Mouse (Mus musculus): Measurements from ENCODE around the gene Gtf2i. TPM values are rescaled to one million over a fixed set of nuclear protein-coding genes. Genes with fewer than 3 reads are reported as not detected.

The Gtf2i gene
- total and polyA plus RNA-seq, 3 experiments: 55.7 to 220 (median 176) TPM

DNA sequence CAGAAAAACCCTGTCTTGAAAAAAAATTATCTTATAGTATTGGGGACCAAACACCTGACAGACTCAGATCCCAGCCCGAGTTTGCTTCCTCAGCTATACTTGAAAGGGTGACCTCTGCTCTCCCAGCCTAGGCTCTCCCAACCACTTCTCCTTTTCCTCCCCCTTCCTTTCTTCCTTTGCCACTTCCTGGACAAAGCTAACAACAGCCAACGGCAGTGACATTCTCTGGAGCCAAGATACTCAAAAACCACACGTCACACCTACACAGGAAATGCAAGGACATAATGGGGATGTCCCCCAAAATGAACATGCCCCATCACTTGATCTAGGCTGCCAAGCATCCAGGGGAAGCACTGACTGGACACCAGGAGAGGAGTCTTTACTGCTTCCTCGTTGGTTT, 56.2 kb downstream of the Gtf2i start:
- ATAC-seq (ENCODE audit: extremely low read depth, insufficient number of reproducible peaks, low FRiP score, poor library complexity, severe bottlenecking) (no peak), DNase-seq (ENCODE audit: low spot score) (no peak)
- H3K4me1 ChIP-seq (ENCODE audit: insufficient read depth, low read depth, low read length): peaks cover 6% of the 10 kb centered on the region; the same call in 1 of the 2 replicates
- H3K36me3 ChIP-seq (replicated peaks): peaks cover 96% of the 10 kb centered on the region
- TF ChIP-seq GATA2 (IDR thresholded peaks at IDR 0.05; ENCODE audit: borderline replicate concordance, low read depth, low read length): no peak
- TF ChIP-seq GATA1 (IDR thresholded peaks at IDR 0.05; ENCODE audit: borderline replicate concordance, low read length): no peak
- TF ChIP-seq CTCF (IDR thresholded peaks at IDR 0.05; ENCODE audit: low read depth, low read length): no peak
- no peak for TF ChIP-seq TAL1 (conservative IDR thresholded peaks at IDR 0.05; ENCODE audit: low read depth, low read length)
- TF ChIP-seq POLR2AphosphoS5 (IDR thresholded peaks at IDR 0.05; ENCODE audit: insufficient replicate concordance, low read depth, low read length): no peak
- no peaks in the 10 kb centered on the region for H3K27me3 ChIP-seq (ENCODE audit: insufficient read depth, low read length)
- no peak overlapping the region for H3K4me3 ChIP-seq (ENCODE audit: low read depth, low read length)
- no peaks in the 10 kb centered on the region for H3K9me3 ChIP-seq (replicated peaks)

- H3K9me3 ChIP-seq (replicated peaks): no peaks in the 10 kb centered on the region
- peaks cover 96% of the 10 kb centered on the region for H3K36me3 ChIP-seq (replicated peaks)
- ATAC-seq (ENCODE audit: extremely low read depth, insufficient number of reproducible peaks, low FRiP score, poor library complexity, severe bottlenecking): no peak
- H3K4me1 ChIP-seq (ENCODE audit: insufficient read depth, low read depth, low read length): peaks cover 8% of the 10 kb centered on the region; the same call in 1 of the 2 replicates
- H3K27me3 ChIP-seq (ENCODE audit: insufficient read depth, low read length): no peaks in the 10 kb centered on the region
- no peak for DNase-seq (ENCODE audit: low spot score)
- no peak overlapping the region for H3K4me3 ChIP-seq (ENCODE audit: low read depth, low read length)
- TF ChIP-seq GATA1 (IDR thresholded peaks at IDR 0.05; ENCODE audit: borderline replicate concordance, low read length) (no peak), TAL1 (conservative IDR thresholded peaks at IDR 0.05; ENCODE audit: low read depth, low read length) (no peak), CTCF (IDR thresholded peaks at IDR 0.05; ENCODE audit: low read depth, low read length) (no peak), GATA2 (IDR thresholded peaks at IDR 0.05; ENCODE audit: borderline replicate concordance, low read depth, low read length) (no peak), POLR2AphosphoS5 (IDR thresholded peaks at IDR 0.05; ENCODE audit: insufficient replicate concordance, low read depth, low read length) (no peak)
Measured at GRCm38 (mm10) chr5:134257349-134258031, 57.1 kb downstream of the Gtf2i start.

GRCm38 (mm10) chr5:134255294-134255693, 59.3 kb downstream of the Gtf2i start:
- TF ChIP-seq GATA1 (IDR thresholded peaks at IDR 0.05; ENCODE audit: borderline replicate concordance, low read length) (no peak), GATA2 (IDR thresholded peaks at IDR 0.05; ENCODE audit: borderline replicate concordance, low read depth, low read length) (no peak), CTCF (IDR thresholded peaks at IDR 0.05; ENCODE audit: low read depth, low read length) (no peak), TAL1 (conservative IDR thresholded peaks at IDR 0.05; ENCODE audit: low read depth, low read length) (no peak)
- peaks cover 96% of the 10 kb centered on the region for H3K36me3 ChIP-seq (replicated peaks)
- peaks cover 8% of the 10 kb centered on the region; the same call in 1 of the 2 replicates for H3K4me1 ChIP-seq (ENCODE audit: insufficient read depth, low read depth, low read length)
- DNase-seq (ENCODE audit: low spot score): no peak
- ATAC-seq (ENCODE audit: extremely low read depth, insufficient number of reproducible peaks, low FRiP score, poor library complexity, severe bottlenecking): no peak
- no peak overlapping the region for H3K4me3 ChIP-seq (ENCODE audit: low read depth, low read length)
- no peaks in the 10 kb centered on the region for H3K27me3 ChIP-seq (ENCODE audit: insufficient read depth, low read length)
- no peaks in the 10 kb centered on the region for H3K9me3 ChIP-seq (replicated peaks)

DNA sequence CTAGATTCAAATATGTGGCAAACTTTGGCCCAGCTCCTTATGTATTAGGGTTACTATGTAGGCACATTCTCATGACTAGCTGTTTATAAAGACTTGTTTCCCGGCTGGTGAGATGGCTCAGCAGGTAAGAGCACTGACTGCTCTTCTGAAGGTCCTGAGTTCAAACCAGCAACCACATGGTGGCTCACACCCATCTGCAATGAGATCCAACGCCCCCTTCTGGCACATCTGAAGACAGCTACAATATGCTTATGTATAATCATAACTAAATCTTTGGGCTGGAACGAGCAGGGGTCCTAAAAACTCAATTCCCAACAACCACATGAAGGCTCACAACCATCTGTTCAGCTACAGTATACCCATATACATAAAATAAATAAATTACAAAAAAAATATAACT, 60.8 kb downstream of the Gtf2i start:
- Histone ChIP-seq H3K36me3 (replicated peaks) (peaks cover 95% of the 10 kb centered on the region), H3K4me3 (ENCODE audit: low read depth, low read length) (no peak overlapping the region), H3K4me1 (ENCODE audit: insufficient read depth, low read depth, low read length) (peaks cover 8% of the 10 kb centered on the region; the same call in 1 of the 2 replicates), H3K27me3 (ENCODE audit: insufficient read depth, low read length) (no peaks in the 10 kb centered on the region), H3K9me3 (replicated peaks) (no peaks in the 10 kb centered on the region)
- no peak for DNase-seq (ENCODE audit: low spot score)
- ATAC-seq (ENCODE audit: extremely low read depth, insufficient number of reproducible peaks, low FRiP score, poor library complexity, severe bottlenecking): no peak
- TF ChIP-seq CTCF (IDR thresholded peaks at IDR 0.05; ENCODE audit: low read depth, low read length) (no peak), GATA2 (IDR thresholded peaks at IDR 0.05; ENCODE audit: borderline replicate concordance, low read depth, low read length) (no peak), POLR2AphosphoS5 (IDR thresholded peaks at IDR 0.05; ENCODE audit: insufficient replicate concordance, low read depth, low read length) (no peak), GATA1 (IDR thresholded peaks at IDR 0.05; ENCODE audit: borderline replicate concordance, low read length) (no peak), TAL1 (conservative IDR thresholded peaks at IDR 0.05; ENCODE audit: low read depth, low read length) (no peak)

DNA sequence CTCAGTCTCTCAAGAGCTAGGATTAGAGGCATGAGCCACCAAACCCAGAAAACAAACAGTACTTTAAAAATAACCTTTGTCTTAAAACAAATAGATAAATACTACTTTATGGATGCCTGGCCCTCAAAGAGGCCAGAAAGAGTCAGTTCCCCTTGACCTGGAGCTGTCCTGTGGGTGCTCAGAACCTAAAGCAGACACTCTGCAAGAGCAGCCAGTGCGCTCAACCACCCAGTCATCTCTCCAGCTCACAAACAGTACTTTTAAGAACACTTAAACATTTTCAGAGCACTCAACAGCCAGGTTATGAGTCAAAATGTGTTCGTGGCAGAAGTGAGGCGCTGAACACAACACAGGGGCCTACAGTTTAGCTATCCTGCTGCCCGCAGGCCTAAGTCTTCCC, 63.5 kb downstream of the Gtf2i start:
- Histone ChIP-seq H3K36me3 (replicated peaks) (peaks cover 98% of the 10 kb centered on the region), H3K27me3 (ENCODE audit: insufficient read depth, low read length) (no peaks in the 10 kb centered on the region), H3K9me3 (replicated peaks) (no peaks in the 10 kb centered on the region), H3K4me3 (ENCODE audit: low read depth, low read length) (no peak overlapping the region), H3K4me1 (ENCODE audit: insufficient read depth, low read depth, low read length) (peaks cover 2% of the 10 kb centered on the region; the same call in 1 of the 2 replicates)
- ATAC-seq (ENCODE audit: extremely low read depth, insufficient number of reproducible peaks, low FRiP score, poor library complexity, severe bottlenecking) (no peak), DNase-seq (ENCODE audit: low spot score) (no peak)
- TF ChIP-seq CTCF (IDR thresholded peaks at IDR 0.05; ENCODE audit: low read depth, low read length): no peak
- TF ChIP-seq POLR2AphosphoS5 (IDR thresholded peaks at IDR 0.05; ENCODE audit: insufficient replicate concordance, low read depth, low read length): no peak
- TF ChIP-seq GATA1 (IDR thresholded peaks at IDR 0.05; ENCODE audit: borderline replicate concordance, low read length): no peak
- no peak for TF ChIP-seq TAL1 (conservative IDR thresholded peaks at IDR 0.05; ENCODE audit: low read depth, low read length)

GRCm38 (mm10) chr5:134250601-134251000, 64.0 kb downstream of the Gtf2i start:
- Histone ChIP-seq H3K4me1 (ENCODE audit: insufficient read depth, low read depth, low read length) (peaks cover 2% of the 10 kb centered on the region; the same call in 1 of the 2 replicates), H3K9me3 (replicated peaks) (no peaks in the 10 kb centered on the region), H3K4me3 (ENCODE audit: low read depth, low read length) (no peak overlapping the region), H3K36me3 (replicated peaks) (peaks cover 98% of the 10 kb centered on the region), H3K27me3 (ENCODE audit: insufficient read depth, low read length) (no peaks in the 10 kb centered on the region)
- no peak for TF ChIP-seq CTCF (IDR thresholded peaks at IDR 0.05; ENCODE audit: low read depth, low read length)
- no peak for TF ChIP-seq GATA2 (IDR thresholded peaks at IDR 0.05; ENCODE audit: borderline replicate concordance, low read depth, low read length)
- TF ChIP-seq POLR2AphosphoS5 (IDR thresholded peaks at IDR 0.05; ENCODE audit: insufficient replicate concordance, low read depth, low read length): no peak
- TF ChIP-seq TAL1 (conservative IDR thresholded peaks at IDR 0.05; ENCODE audit: low read depth, low read length): no peak
- no peak for ATAC-seq (ENCODE audit: extremely low read depth, insufficient number of reproducible peaks, low FRiP score, poor library complexity, severe bottlenecking)
- DNase-seq (ENCODE audit: low spot score): no peak
